Mouse (Mus musculus): ENCODE measurements around the gene Rgs16. TPM values are rescaled to one million over a fixed set of nuclear protein-coding genes. Genes with fewer than 3 reads are reported as not detected.

Rgs16 gene
- polyA plus RNA-seq, 1 experiment from 2014 or later = 24.0 TPM

GRCm38 (mm10) chr1:153726636-153727035 is 13.5 kb upstream of the Rgs16 start:
- H3K9ac ChIP-seq = no peak overlapping the region
- no peaks in the 10 kb centered on the region for H3K27me3 ChIP-seq (replicated peaks)
- H3K4me2 ChIP-seq = no peak overlapping the region
- no peaks in the 10 kb centered on the region for H3K36me3 ChIP-seq (replicated peaks)
- H3K9me3 ChIP-seq = no peaks in the 10 kb centered on the region
- no peak overlapping the region for H3K4me3 ChIP-seq
- peaks cover 3% of the 10 kb centered on the region for H3K4me1 ChIP-seq
- WGBS = 82% methylated on average over 16 of the region's 16 CpGs
- no peak overlapping the region for H3K27ac ChIP-seq
- ATAC-seq (replicated peaks) = no peak

- no peak overlapping the region for H3K4me2 ChIP-seq
- no peak for ATAC-seq (replicated peaks)
- H3K9me3 ChIP-seq = no peaks in the 10 kb centered on the region
- no peak overlapping the region for H3K9ac ChIP-seq
- H3K4me3 ChIP-seq = no peak overlapping the region
- H3K4me1 ChIP-seq = peaks cover 12% of the 10 kb centered on the region
- H3K27me3 ChIP-seq (replicated peaks) = no peaks in the 10 kb centered on the region
- H3K27ac ChIP-seq = 0 out of 2 replicates have a peak overlapping the region, but pooled peaks have one; percentile 12
- WGBS = 61% methylated on average over 2 of the region's 2 CpGs
- H3K36me3 ChIP-seq (replicated peaks) = no peaks in the 10 kb centered on the region
Measured at GRCm38 (mm10) chr1:153729806-153730205, 10.3 kb upstream of the Rgs16 start.

GRCm38 (mm10) chr1:153730671-153731070 is 9.5 kb upstream of the Rgs16 start:
- ATAC-seq (replicated peaks) = no peak

GRCm38 (mm10) chr1:153733181-153733580 is 7.0 kb upstream of the Rgs16 start:
- H3K4me2 ChIP-seq = no peak overlapping the region
- H3K36me3 ChIP-seq (replicated peaks) = no peaks in the 10 kb centered on the region
- no peak for ATAC-seq (replicated peaks)
- no peaks in the 10 kb centered on the region for H3K9me3 ChIP-seq
- WGBS = 31% methylated on average over 9 of the region's 9 CpGs
- H3K27me3 ChIP-seq (replicated peaks) = no peaks in the 10 kb centered on the region
- H3K9ac ChIP-seq = no peak overlapping the region
- H3K4me1 ChIP-seq = peaks cover 37% of the 10 kb centered on the region
- H3K27ac ChIP-seq = no peak overlapping the region
- no peak overlapping the region for H3K4me3 ChIP-seq

More at GRCm38 (mm10) chr1:153730671-153731070, 9.5 kb upstream of the Rgs16 start:
- Histone ChIP-seq H3K27ac (no peak overlapping the region), H3K9ac (no peak overlapping the region), H3K4me3 (no peak overlapping the region), H3K36me3 (replicated peaks) (no peaks in the 10 kb centered on the region), H3K4me1 (peaks cover 12% of the 10 kb centered on the region), H3K4me2 (no peak overlapping the region), H3K9me3 (no peaks in the 10 kb centered on the region), H3K27me3 (replicated peaks) (no peaks in the 10 kb centered on the region)
- WGBS = 51% methylated on average over 3 of the region's 3 CpGs

- no peaks in the 10 kb centered on the region for H3K27me3 ChIP-seq (replicated peaks)
- no peak for ATAC-seq (replicated peaks)
- H3K36me3 ChIP-seq (replicated peaks) = no peaks in the 10 kb centered on the region
- H3K4me1 ChIP-seq = peaks cover 49% of the 10 kb centered on the region
- H3K9me3 ChIP-seq = no peaks in the 10 kb centered on the region
- no peak overlapping the region for H3K9ac ChIP-seq
- H3K4me2 ChIP-seq = no peak overlapping the region
- WGBS = 88% methylated on average over 4 of the region's 4 CpGs
- no peak overlapping the region for H3K4me3 ChIP-seq
- no peak overlapping the region for H3K27ac ChIP-seq
Measured at GRCm38 (mm10) chr1:153734866-153735265, 5.3 kb upstream of the Rgs16 start.

- Histone ChIP-seq H3K36me3 (replicated peaks) (no peaks in the 10 kb centered on the region), H3K4me1 (peaks cover 61% of the 10 kb centered on the region), H3K27ac (peak overlapping the region; percentile 75), H3K9me3 (no peaks in the 10 kb centered on the region), H3K4me3 (no peak overlapping the region), H3K27me3 (replicated peaks) (no peaks in the 10 kb centered on the region), H3K4me2 (no peak overlapping the region), H3K9ac (no peak overlapping the region)
- 65% methylated on average over 6 of the region's 6 CpGs for WGBS
- no peak for ATAC-seq (replicated peaks)
Measured at GRCm38 (mm10) chr1:153736096-153736495, 4.1 kb upstream of the Rgs16 start.

- Histone ChIP-seq H3K4me3 (no peak overlapping the region), H3K9ac (no peak overlapping the region), H3K27ac (peak overlapping the region; percentile 75), H3K27me3 (replicated peaks) (no peaks in the 10 kb centered on the region), H3K4me2 (0 out of 2 replicates have a peak overlapping the region, but pooled peaks have one; percentile 10), H3K4me1 (peaks cover 71% of the 10 kb centered on the region), H3K36me3 (replicated peaks) (no peaks in the 10 kb centered on the region), H3K9me3 (no peaks in the 10 kb centered on the region)
- ATAC-seq (replicated peaks) = peak; percentile 48
- 19% methylated on average over 9 of the region's 9 CpGs for WGBS
Measured at GRCm38 (mm10) chr1:153737101-153738085, 2.8 kb upstream of the Rgs16 start.

GRCm38 (mm10) chr1:153739437-153740015 is 623 bp upstream of the Rgs16 start:
- Histone ChIP-seq H3K4me1 (peaks cover 80% of the 10 kb centered on the region), H3K27me3 (replicated peaks) (no peaks in the 10 kb centered on the region), H3K9me3 (no peaks in the 10 kb centered on the region), H3K4me2 (peak overlapping the region; percentile 84), H3K27ac (no peak overlapping the region), H3K9ac (peak overlapping the region; percentile 47; the same call in 1 of the 2 replicates), H3K36me3 (replicated peaks) (no peaks in the 10 kb centered on the region), H3K4me3 (peak overlapping the region; percentile 53)
- 26% methylated on average over 13 of the region's 13 CpGs for WGBS
- no peak for ATAC-seq (replicated peaks)

- H3K9ac ChIP-seq = peak overlapping the region; percentile 47; the same call in 1 of the 2 replicates
- no peaks in the 10 kb centered on the region for H3K36me3 ChIP-seq (replicated peaks)
- peak overlapping the region; percentile 53 for H3K4me3 ChIP-seq
- 22% methylated on average over 12 of the region's 12 CpGs for WGBS
- peak overlapping the region; percentile 84 for H3K4me2 ChIP-seq
- H3K4me1 ChIP-seq = peaks cover 79% of the 10 kb centered on the region
- H3K27me3 ChIP-seq (replicated peaks) = no peaks in the 10 kb centered on the region
- H3K9me3 ChIP-seq = no peaks in the 10 kb centered on the region
- no peak for ATAC-seq (replicated peaks)
- H3K27ac ChIP-seq = no peak overlapping the region
Measured at GRCm38 (mm10) chr1:153740775-153741400, 739 bp downstream of the Rgs16 start.

GRCm38 (mm10) chr1:153741551-153742316 is 1.6 kb downstream of the Rgs16 start:
- Histone ChIP-seq H3K4me2 (peak overlapping the region; percentile 84), H3K9me3 (no peaks in the 10 kb centered on the region), H3K4me3 (peak overlapping the region; percentile 53), H3K4me1 (peaks cover 70% of the 10 kb centered on the region), H3K27ac (no peak overlapping the region), H3K9ac (no peak overlapping the region), H3K27me3 (replicated peaks) (no peaks in the 10 kb centered on the region), H3K36me3 (replicated peaks) (no peaks in the 10 kb centered on the region)
- WGBS = 59% methylated on average over 18 of the region's 18 CpGs
- no peak for ATAC-seq (replicated peaks)

- Histone ChIP-seq H3K27me3 (replicated peaks) (no peaks in the 10 kb centered on the region), H3K27ac (no peak overlapping the region), H3K36me3 (replicated peaks) (no peaks in the 10 kb centered on the region), H3K4me2 (peak overlapping the region; percentile 84), H3K4me1 (peaks cover 65% of the 10 kb centered on the region), H3K4me3 (peak overlapping the region; percentile 53; the same call in 1 of the 2 replicates), H3K9ac (no peak overlapping the region), H3K9me3 (no peaks in the 10 kb centered on the region)
- no peak for ATAC-seq (replicated peaks)
- 60% methylated on average over 11 of the region's 11 CpGs for WGBS
Measured at GRCm38 (mm10) chr1:153742374-153743155, 2.4 kb downstream of the Rgs16 start.
